Mouse (Mus musculus): Measurements from ENCODE around the gene Cnot8.
"Not testable (repeated sequence)": the region's sequence is repeated elsewhere in the genome, so short reads cannot be mapped to it uniquely, and the experiment has no call there.

Cnot8 gene

DNA sequence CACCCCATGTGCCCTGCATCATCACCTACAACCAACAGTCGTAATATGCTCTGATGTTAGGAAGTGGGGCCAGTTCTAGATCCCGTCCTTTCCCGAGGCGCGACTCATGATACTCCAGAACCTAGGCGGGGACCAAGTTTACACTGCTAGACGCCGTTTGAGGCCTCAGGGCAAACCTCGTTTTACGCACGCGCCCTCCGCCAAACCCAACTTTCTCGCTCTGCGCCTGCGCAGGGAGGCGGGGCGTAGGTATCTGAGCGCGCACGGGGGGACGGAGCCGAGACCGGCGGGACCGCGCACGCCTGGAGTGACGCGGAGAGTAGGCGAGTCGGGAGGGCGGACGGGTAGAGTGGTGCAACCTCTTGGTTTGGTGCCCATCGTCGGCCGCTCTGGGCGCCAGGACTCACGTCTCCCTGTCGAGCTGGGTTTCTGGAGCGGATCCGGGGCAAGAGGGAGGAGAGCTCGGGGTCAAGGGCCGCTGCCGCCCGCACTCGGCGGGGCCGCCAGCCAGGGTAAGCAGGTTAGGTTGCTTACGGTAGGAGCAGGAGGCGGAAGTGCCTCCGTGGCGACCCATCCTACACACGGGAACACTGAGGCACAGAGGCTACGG, at the start of gene Cnot8:
Gene Cnot8, plus strand, starts transcription at position 457 of the 610 bp plus-strand sequence.
- peak; percentile 100 for DNase-seq

DNA sequence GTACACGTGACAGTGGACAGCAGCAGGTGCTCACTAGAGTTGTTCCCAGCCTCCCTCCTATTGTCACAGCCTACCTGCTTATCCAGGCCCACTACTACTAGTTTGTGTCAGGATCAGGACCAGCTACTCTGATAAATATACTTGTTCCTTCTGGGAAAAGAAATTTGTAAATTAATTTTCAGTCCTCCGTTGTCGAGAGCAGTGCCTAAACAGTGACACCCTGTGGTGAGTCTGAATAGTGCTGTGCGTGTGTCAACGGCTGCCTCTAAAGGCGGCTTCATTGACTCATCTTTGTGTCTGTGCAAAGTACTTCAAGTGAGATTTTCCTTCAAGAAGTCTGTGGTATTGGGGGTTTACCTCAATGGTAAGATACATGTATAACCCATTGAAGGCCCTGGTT, 46.5 kb upstream of the Cnot8 start:
- DNase-seq = no peak

DNA sequence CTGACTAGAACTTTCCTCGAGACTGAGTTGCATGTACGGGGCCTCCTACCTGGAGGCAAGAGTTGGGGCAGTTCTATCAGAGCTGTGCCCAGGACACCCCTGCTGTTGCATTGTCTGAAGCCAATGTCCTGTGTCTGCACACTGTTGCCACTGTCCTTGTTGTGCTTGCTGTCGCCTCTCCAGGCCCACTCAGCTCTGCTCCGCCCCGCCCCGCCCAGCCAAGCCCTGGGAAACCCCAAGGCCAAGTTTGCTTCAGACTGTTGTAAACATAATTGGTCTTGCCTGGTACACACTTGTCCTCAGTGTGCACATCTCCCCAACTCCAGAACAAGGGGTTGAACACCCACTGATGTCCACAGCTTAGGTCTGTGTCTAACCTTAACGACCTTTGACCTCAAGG, 44.2 kb upstream of the Cnot8 start:
- not testable (repeated sequence) for DNase-seq

GRCm38 (mm10) chr11:58061218-58061617, 42.7 kb upstream of the Cnot8 start:
- peak; percentile 69 for DNase-seq

GRCm38 (mm10) chr11:58062586-58062985, 41.4 kb upstream of the Cnot8 start:
- no peak for DNase-seq

DNA sequence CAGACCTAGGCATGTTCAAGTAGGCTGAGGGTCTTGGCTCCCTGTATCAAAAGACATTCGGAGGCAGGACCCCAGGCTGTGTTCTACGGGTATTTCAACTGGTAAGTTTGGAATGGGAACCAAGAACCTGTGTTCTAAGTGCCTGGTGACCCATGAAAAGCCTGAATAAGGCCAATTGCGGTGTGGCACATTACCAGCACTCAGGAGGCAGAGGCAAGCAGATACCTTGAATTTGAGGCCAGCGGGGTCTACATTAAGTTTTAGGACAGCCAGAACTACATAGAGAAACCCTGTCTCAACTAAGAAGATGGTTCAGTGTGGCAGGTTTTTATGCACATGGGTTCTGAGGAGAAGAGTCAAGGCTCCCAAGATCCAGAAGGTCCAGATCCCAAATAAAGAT, 38.9 kb upstream of the Cnot8 start:
- no peak for DNase-seq

- DNase-seq = no peak
Measured at GRCm38 (mm10) chr11:58072978-58073377, 31.0 kb upstream of the Cnot8 start.

DNA sequence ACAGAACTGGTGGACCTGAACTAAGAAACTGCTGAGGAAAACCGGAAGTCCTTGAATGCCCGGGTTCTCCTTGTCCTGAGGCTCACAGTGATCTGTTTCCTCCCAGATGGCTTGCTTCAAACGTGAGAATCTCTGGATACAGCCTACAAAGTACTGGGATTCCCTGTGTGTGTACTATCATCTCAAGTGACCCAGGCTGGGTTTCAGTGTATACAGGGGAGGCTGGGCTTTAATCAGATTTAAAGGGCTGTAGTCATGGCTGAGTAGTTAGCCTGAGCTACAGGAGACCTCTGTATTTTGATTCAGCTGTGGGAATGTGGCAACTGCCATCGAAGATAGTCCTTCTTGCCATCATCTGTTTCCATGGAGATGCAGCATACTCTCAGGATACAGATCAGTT, 26.7 kb upstream of the Cnot8 start:
- DNase-seq = no peak

- peak; percentile 38 for DNase-seq
Measured at GRCm38 (mm10) chr11:58081716-58082115, 22.2 kb upstream of the Cnot8 start.

DNA sequence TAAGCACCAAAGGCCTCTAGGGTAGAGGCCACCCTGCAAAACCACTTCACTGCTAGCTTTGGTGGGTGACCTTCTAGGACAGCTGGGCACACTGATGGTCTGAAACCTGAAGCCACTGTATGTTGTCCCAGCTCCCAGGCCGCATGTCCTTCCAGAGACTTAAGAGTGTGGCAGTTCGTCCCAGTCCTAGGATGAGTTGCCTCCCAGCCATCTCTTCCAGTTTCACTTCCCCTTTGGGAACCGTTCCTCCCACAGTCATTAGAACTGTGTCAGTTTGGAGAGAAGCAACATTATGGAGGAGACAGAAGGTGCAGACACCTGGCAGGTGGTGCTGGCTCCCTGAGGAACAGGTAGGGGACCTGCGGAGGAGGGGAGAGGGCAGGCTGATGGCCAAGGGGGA, 11.4 kb upstream of the Cnot8 start:
- no peak for DNase-seq

GRCm38 (mm10) chr11:58093021-58093528, 10.9 kb upstream of the Cnot8 start, which contains the start of gene Gm12248:
Gene Gm12248 (minus strand): TSS chr11:58093134.
- DNase-seq = no peak

DNA sequence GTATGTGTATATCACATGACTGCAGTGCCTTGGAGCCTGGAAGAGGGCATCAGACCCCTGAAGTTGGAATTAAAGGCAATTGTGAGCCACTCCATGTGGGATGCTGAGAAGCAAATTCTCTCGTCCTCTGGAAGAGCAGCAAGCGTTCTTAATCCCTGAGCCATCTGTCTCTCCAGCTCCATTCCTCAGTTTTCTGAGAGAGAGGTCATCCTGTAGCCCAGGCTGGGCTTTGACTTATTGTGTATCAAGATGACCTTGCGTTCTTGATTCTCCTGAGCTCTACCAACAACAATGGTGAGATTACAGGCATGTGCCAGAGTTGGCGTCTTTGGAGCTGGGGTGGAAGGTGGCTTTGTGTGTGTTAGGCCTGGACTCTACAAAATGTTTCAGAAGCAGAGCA, 9.2 kb upstream of the Cnot8 start:
- DNase-seq = no peak

DNA sequence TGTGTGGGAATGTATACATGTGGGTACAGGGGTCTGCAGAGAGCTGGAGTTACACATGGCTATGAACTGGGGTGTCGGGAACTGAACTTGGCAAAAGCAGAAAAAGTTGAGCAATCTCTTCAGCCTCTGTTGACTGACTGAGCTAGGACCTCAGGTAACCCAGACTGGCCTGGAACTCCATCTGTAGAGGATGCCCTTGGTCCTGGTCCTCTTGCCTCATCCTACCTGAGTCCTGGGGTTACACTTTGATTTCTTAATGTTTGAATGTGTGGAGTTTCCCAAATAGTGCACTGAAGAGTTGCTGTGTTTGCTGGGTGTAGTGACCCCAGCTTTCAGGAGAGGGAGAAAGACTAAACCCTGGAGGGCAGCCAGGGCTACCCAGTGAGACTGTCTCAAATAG, 8.4 kb upstream of the Cnot8 start:
- no peak for DNase-seq

GRCm38 (mm10) chr11:58096160-58096559, 7.8 kb upstream of the Cnot8 start:
- no peak for DNase-seq

DNA sequence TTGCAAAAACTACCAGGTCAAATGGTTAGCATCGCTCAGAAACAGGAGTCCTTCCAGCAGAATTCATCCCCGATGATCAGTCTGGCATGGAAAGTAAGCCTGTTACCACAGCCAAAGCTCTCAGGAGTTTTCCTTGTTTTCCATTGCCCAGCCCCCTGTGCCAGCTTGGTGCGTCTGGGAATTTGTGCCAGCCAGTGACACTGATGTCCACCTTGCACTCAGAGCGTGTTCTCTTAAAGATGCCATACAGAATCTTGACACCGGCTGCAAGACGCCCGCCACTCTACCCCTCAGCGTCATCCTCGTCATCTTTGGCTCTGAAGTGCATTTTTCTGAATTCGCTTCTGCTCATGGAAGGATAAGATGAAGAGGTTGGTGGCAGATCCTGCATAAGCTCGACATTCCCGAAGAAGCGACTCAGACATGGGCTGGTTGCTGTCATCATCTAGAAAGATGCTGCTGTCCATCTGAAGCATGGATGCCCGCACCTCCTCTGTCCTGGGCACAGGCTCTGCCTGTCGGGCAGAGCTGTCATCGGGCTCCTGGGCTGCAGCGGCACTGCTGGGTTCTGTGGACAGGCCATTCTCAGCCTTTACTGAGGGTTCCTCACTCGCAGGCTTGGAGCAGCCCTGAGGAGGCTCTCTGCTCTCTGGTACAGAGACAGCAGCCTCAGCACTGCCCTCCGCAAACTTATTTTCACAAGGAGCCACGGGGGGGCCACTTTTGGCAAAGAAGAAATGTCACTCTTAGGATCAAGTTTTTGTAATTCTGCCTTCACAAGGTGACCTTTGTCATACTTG, 6.9 kb upstream of the Cnot8 start:
- peak; percentile 51 for DNase-seq

DNA sequence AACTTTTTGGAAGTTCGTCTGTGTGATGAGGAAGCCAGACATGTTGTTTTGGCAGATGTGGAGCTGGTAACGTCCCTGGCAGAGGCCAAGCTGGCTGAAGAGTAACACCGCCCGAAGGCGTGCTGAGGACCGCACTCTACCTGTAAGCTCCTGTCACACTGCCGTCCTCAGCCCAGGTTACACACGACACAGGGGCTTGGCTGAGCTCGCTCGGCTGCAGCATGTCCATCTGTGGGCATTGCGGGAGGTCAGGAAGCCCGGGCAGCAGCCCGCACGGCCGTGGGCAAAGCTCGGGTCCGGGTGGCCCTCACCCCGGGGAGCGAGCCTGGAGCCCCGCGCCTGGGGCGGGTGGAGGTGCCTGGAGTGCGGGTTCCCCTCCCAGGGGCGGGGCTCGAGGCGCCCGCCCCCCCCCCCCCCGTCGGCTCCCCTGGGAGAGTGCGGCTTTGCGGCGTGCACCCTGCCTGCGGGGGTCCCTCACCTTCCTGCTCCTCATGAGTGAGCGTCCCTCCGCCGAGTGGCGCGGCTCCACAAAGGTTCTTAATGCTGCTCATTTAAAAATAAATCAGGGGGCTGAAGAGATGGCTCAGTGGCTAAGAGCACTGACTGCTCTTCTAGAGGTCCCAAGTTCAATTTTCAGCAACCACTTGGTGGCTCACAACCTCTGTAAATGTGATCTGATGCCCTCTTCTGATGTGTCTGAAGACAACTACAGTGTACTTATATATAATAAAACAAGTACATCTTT, 6.2 kb upstream of the Cnot8 start:
- peak; percentile 67 for DNase-seq

GRCm38 (mm10) chr11:58098366-58098720, 5.6 kb upstream of the Cnot8 start:
- DNase-seq = not testable (repeated sequence)

DNA sequence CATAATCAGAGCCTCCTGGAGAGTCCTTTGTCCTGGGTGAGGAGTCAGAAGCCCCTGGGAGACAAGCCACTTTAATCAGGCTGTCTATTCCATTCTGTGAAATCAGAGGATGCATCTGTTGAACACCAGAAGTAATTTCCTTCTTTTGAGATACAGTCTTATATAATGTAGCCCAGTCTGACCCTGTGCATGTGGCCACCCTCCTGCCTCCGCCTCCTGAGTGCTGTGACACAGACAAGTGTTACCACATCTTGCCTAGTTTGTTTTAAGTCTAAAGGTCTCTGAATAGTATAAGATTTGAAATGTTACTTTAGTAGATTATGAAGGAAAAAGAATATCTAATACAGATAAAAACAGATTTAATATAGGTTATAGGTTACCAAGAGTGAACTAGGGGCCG, 3.9 kb upstream of the Cnot8 start:
- DNase-seq = no peak

GRCm38 (mm10) chr11:58101194-58101720, 2.7 kb upstream of the Cnot8 start:
- no peak for DNase-seq

DNA sequence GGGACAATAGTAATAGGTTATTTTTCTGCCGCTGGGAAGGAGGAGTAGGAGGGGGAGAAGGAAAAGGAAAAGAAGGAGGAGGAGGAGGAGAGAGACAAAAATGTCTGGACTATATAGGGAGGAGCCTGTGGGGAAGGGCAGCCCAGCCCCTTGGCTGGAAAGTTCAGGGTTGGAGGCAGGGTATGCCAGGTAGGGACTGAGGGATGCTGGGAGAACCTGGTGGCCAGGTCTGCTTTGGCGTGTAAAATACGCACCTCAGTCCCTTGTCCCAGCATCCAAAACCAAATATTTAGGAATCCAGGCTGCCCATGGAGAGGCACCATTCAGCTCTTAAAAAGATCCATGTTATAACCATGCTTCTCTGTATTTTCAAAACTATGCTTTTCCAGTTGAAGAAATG, 1.8 kb upstream of the Cnot8 start:
- no peak for DNase-seq

- no peak for DNase-seq
Measured at GRCm38 (mm10) chr11:58102581-58103343, 1.2 kb upstream of the Cnot8 start.

DNA sequence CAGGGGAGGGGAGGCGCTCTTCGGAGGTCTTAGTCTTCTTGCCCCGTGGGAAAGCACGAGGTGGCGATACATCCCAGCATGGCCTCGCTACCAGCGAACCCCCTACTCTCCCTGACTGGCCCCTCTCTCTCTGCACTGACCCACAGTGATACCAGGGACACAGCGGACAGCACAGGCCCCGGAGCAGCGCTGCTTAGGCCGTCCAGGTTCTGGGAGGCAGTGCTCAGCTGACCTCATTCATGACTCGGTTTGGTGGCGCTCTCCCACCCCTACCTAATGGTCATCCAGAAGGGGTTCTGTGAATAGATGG, 654 bp upstream of the Cnot8 start:
- no peak for DNase-seq

DNA sequence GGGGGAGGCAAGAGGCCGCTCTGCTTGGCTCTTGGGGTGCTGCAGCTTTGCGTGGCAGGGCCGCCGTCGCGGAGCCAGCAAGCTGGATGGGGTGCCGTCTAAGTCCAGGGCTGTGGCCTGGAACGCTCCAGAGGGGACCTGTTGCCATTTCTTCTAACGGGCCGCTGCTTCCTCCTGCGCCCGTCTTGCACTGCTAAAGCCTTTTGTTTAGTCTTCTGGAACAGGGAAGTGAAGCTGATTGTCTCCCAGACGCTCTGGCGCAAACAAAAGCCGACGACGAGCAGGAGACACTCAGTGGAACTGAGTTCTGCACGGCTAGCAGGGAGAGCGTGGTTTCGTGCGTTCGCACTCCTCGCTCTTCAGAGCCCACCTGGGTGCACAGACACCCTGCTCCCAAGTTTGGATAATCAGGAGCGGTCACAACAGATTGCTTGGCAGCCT, 418 bp downstream of the Cnot8 start:
- DNase-seq = no peak
